Mouse (Mus musculus): ENCODE measurements around the gene Calhm4. TPM values are rescaled to one million over a fixed set of nuclear protein-coding genes. Genes with fewer than 3 reads are reported as not detected.

The Calhm4 gene
- under 1 TPM in 1 of 4 experiments, not detected in 3; 0.17 TPM for total RNA-seq (2022)

- DNase-seq (ENCODE audit: low spot score in 2 of 2), result no peak
These were observed at the start of gene Calhm4 for GRCm38 (mm10) chr10:34044210-34044609. TSS of gene Calhm4 (minus strand) at chr10:34044310.

GRCm38 (mm10) chr10:34091888-34092287 lies 47.8 kb upstream of the Calhm4 start:
- peak; percentile 41 to 46 for DNase-seq (ENCODE audit: low spot score in 2 of 2)

GRCm38 (mm10) chr10:34090481-34090880 lies 46.4 kb upstream of the Calhm4 start:
- DNase-seq (ENCODE audit: low spot score in 2 of 2), result no peak

- DNase-seq (ENCODE audit: low spot score in 2 of 2), result no peak
These were observed 45.4 kb upstream of the Calhm4 start for GRCm38 (mm10) chr10:34089517-34089916.

- DNase-seq (ENCODE audit: low spot score in 2 of 2), result no peak
These were observed 44.4 kb upstream of the Calhm4 start for GRCm38 (mm10) chr10:34088515-34088914.

- no peak for DNase-seq (ENCODE audit: low spot score in 2 of 2)
These were observed 42.4 kb upstream of the Calhm4 start for GRCm38 (mm10) chr10:34086514-34086913.

GRCm38 (mm10) chr10:34074522-34075200 lies 30.6 kb upstream of the Calhm4 start:
- DNase-seq (ENCODE audit: low spot score in 2 of 2), result no peak

- DNase-seq (ENCODE audit: low spot score in 2 of 2), result no peak
These were observed 27.5 kb upstream of the Calhm4 start for GRCm38 (mm10) chr10:34071650-34072049.

GRCm38 (mm10) chr10:34070999-34071492 lies 26.9 kb upstream of the Calhm4 start:
- DNase-seq (ENCODE audit: low spot score in 2 of 2), result no peak

- no peak for DNase-seq (ENCODE audit: low spot score in 2 of 2)
These were observed 25.5 kb upstream of the Calhm4 start for GRCm38 (mm10) chr10:34069606-34070005.

GRCm38 (mm10) chr10:34066591-34066990 lies 22.5 kb upstream of the Calhm4 start:
- DNase-seq (ENCODE audit: low spot score in 2 of 2), result no peak

- no peak for DNase-seq (ENCODE audit: low spot score in 2 of 2)
These were observed 9.9 kb upstream of the Calhm4 start for GRCm38 (mm10) chr10:34053987-34054386.

- DNase-seq (ENCODE audit: low spot score in 2 of 2), result no peak
These were observed 6.7 kb downstream of the Calhm4 start, which contains the start of gene Trappc3l for GRCm38 (mm10) chr10:34037401-34037800. TSS of gene Trappc3l (plus strand) at chr10:34037597.

GRCm38 (mm10) chr10:34036587-34036986 lies 7.5 kb downstream of the Calhm4 start:
- no peak for DNase-seq (ENCODE audit: low spot score in 2 of 2)

- peak; percentile 42 to 67 for DNase-seq (ENCODE audit: low spot score in 2 of 2)
These were observed 10.3 kb downstream of the Calhm4 start for GRCm38 (mm10) chr10:34033630-34034305.

- no peak for DNase-seq (ENCODE audit: low spot score in 2 of 2)
These were observed 13.8 kb downstream of the Calhm4 start for GRCm38 (mm10) chr10:34030322-34030721.

GRCm38 (mm10) chr10:34019302-34020075 lies 24.6 kb downstream of the Calhm4 start, which contains the start of gene Rwdd1:
TSS of gene Rwdd1 (minus strand) at chr10:34019624.
- peak; percentile 97 to 98 for DNase-seq (ENCODE audit: low spot score in 2 of 2)

GRCm38 (mm10) chr10:34018746-34019301 lies 25.3 kb downstream of the Calhm4 start:
- DNase-seq (ENCODE audit: low spot score in 2 of 2), result no peak

- no peak for DNase-seq (ENCODE audit: low spot score in 2 of 2)
These were observed 30.9 kb downstream of the Calhm4 start for GRCm38 (mm10) chr10:34013241-34013640.

- DNase-seq (ENCODE audit: low spot score in 2 of 2), result no peak
These were observed 31.5 kb downstream of the Calhm4 start for GRCm38 (mm10) chr10:34012581-34012980.

- no peak for DNase-seq (ENCODE audit: low spot score in 2 of 2)
These were observed 45.7 kb downstream of the Calhm4 start for GRCm38 (mm10) chr10:33998397-33998796.
